Mouse (Mus musculus) MEL (cell line): ENCODE data around the gene Igfals.

Source experiments
- POLR2A ChIP-seq, 2 experiments: IDR thresholded peaks; 2 replicates each; pipeline ENCODE4 v1.6.1; 2011 to 2012; ENCODE audit warnings: low read length in 2 of 2, mild to moderate bottlenecking in 2 of 2, control low read depth in 1 of 2, improper control_type of control experiment in 1 of 2, low read depth in 1 of 2, moderate library complexity in 1 of 2; ENCODE audit not compliant: control insufficient read depth in 1 of 2, insufficient read depth in 1 of 2, poor library complexity in 1 of 2
- RAD21 ChIP-seq: IDR thresholded peaks from 2 replicates; pipeline ENCODE4 v1.6.1; 2011; ENCODE audit warnings: mild to moderate bottlenecking, low read depth, low read length, improper control_type of control experiment

- TF ChIP-seq POLR2A (IDR thresholded peaks at IDR 0.05; ENCODE audit: control insufficient read depth in 1 of 2, insufficient read depth in 1 of 2, low read depth in 1 of 2, low read length in 2 of 2, poor library complexity in 1 of 2) (no peak), RAD21 (no peak)
Observed at GRCm38 (mm10) chr17:24898041-24898854, 32.5 kb downstream of the Igfals start.
